Mouse (Mus musculus) liver, postnatal 0 days (tissue): ENCODE measurements at regions not wholly inside any gene's neighbourhood (a gene's known extent, or its start where the extent isn't known, plus 50 kb on each side); places are given as distances from the start of the nearest gene placed in this dataset.

Experiments used
- CTCF ChIP-seq: sonication (generic); IDR thresholded peaks from 2 replicates; pipeline ENCODE4 v1.5.1; 2016; ENCODE audit warnings: antibody characterized with exemption, low read depth
- EP300 ChIP-seq: IDR thresholded peaks from 2 replicates; pipeline ENCODE4 v1.6.1; 2016; ENCODE audit warnings: antibody characterized with exemption, low read depth, mild to moderate bottlenecking

DNA sequence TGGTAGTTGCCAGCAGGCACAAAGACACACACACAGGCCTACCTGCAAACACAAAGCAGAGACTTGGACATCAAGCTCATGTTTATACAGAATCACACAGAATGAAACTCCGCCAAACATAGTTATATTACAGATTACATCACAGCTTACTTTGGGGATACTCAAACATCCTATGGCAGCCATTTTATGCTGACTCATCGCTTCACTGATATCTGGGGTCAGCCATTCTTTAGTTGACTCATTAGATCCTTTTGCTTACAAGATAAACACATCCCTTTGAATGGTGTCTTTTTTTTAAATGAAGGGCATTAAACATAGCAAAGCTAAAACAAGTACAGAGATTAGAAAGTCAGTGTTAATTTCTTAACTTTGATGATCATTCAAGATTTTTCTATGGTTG is 127.4 kb upstream of the Mtpn start:
- no peak for TF ChIP-seq CTCF
- no peak for TF ChIP-seq EP300
